Mouse (Mus musculus) heart, postnatal 0 days (tissue): ENCODE data around the gene Fat1. TPM values are rescaled to one million over a fixed set of nuclear protein-coding genes. Genes with fewer than 3 reads are reported as not detected.

Experiments used
- ATAC-seq: fragments of 200-750 bp; cut with Nextera tagmentation; 2 replicates; pipeline ENCODE4 v1.8.0; 2017; ENCODE audit warnings: low read depth, moderate number of reproducible peaks, moderate library complexity; ENCODE audit not compliant: insufficient read depth
- DNase-seq: peaks from one replicate; pipeline ENCODE4 v3.0.0-alpha.2; 2016; ENCODE audit warnings: low spot score
- H3K27ac ChIP-seq: fragments of 300-500 bp; sonication (generic); 2 replicates; pipeline ENCODE4 v1.5.1; 2014; ENCODE audit warnings: low read depth, mild to moderate bottlenecking
- H3K27me3 ChIP-seq: fragments of 300-500 bp; sonication (generic); 2 replicates; pipeline ENCODE4 v1.6.1; 2014; ENCODE audit warnings: low read length, mixed read lengths; ENCODE audit not compliant: control insufficient read depth, insufficient read depth
- H3K36me3 ChIP-seq: fragments of 300-500 bp; sonication (generic); replicated peaks from 2 replicates; pipeline ENCODE4 v1.6.1; 2014; ENCODE audit warnings: low read length, mixed read lengths; ENCODE audit not compliant: control insufficient read depth, insufficient read depth
- H3K4me1 ChIP-seq: fragments of 300-500 bp; sonication (generic); 2 replicates; pipeline ENCODE4 v1.6.1; 2014; ENCODE audit warnings: antibody characterized with exemption; ENCODE audit not compliant: control insufficient read depth, insufficient read depth
- H3K4me2 ChIP-seq: fragments of 300-500 bp; sonication (generic); 2 replicates; pipeline ENCODE4 v1.6.1; 2014; ENCODE audit warnings: low read depth, mild to moderate bottlenecking, low read length, moderate library complexity
- H3K4me3 ChIP-seq: fragments of 300-500 bp; sonication (generic); 2 replicates; pipeline ENCODE4 v1.5.1; 2014; ENCODE audit warnings: low read depth, low read length
- H3K9ac ChIP-seq: fragments of 300-500 bp; sonication (generic); replicated peaks from 2 replicates; pipeline ENCODE4 v1.6.1; 2014; ENCODE audit warnings: low read depth, low read length, mixed read lengths
- H3K9me3 ChIP-seq: fragments of 300-500 bp; sonication (generic); replicated peaks from 2 replicates; pipeline ENCODE4 v1.6.1; 2016; ENCODE audit warnings: low read length; ENCODE audit not compliant: control insufficient read depth
- CTCF ChIP-seq: IDR thresholded peaks from 2 replicates; pipeline ENCODE4 v1.5.1; 2016; ENCODE audit warnings: antibody characterized with exemption, control low read depth, low read depth
- EP300 ChIP-seq: IDR thresholded peaks from 2 replicates; pipeline ENCODE4 v1.6.1; 2016; ENCODE audit warnings: antibody characterized with exemption, low read depth
- WGBS: fragments of 180-500 bp; shearing (Covaris S2); extraction: QIAGEN DNeasy Blood & Tissue Kit; methylation state at CpG from one replicate; pipeline ENCODE4 v1.1.7; 2014; 5-methylcytosine and 5-hydroxymethylcytosine counted together
- polyA plus RNA-seq: library from polyadenylated mRNA; unstranded; fragments of >200 nt; fragmentation: Nextera tagmentation; extraction: Ambion mirVana; gene quantifications from 2 replicates; pipeline ENCODE4 v1.2.1, GENCODE M21; 2015
- total RNA-seq: library from RNA; depleted of rRNA; stranded (reverse); fragments of >200 nt; gene quantifications from 2 replicates; pipeline ENCODE4 v1.2.3, GENCODE M21; 2014; ENCODE audit warnings: low replicate concordance

Fat1 gene
- total and polyA plus RNA-seq, 2 experiments from 2014 or later, result 5.1 to 42.8 TPM

- TF ChIP-seq EP300 (no peak), CTCF (no peak)
- peak overlapping the region; percentile 78 for H3K4me2 ChIP-seq
- H3K9me3 ChIP-seq, result no peaks in the 10 kb centered on the region
- H3K4me1 ChIP-seq, result peaks cover 4% of the 10 kb centered on the region
- DNase-seq, result no peak
- H3K27me3 ChIP-seq, result no peaks in the 10 kb centered on the region
- H3K9ac ChIP-seq, result peak overlapping the region; percentile 73
- no peaks in the 10 kb centered on the region for H3K36me3 ChIP-seq
- ATAC-seq, result no peak
- under 1% methylated on average over 12 of the region's 12 CpGs for WGBS
- peak overlapping the region; percentile 84 for H3K4me3 ChIP-seq
- H3K27ac ChIP-seq, result peak overlapping the region; percentile 88
Observed at GRCm38 (mm10) chr8:44938643-44938979, 3.4 kb downstream of the Fat1 start.

- Histone ChIP-seq H3K9me3 (no peaks in the 10 kb centered on the region), H3K27me3 (no peaks in the 10 kb centered on the region), H3K36me3 (peaks cover 7% of the 10 kb centered on the region), H3K4me2 (no peak overlapping the region), H3K4me3 (no peak overlapping the region), H3K4me1 (peaks cover 3% of the 10 kb centered on the region; the same call in 1 of the 2 replicates), H3K27ac (no peak overlapping the region), H3K9ac (no peak overlapping the region)
- DNase-seq (no peak), ATAC-seq (no peak)
- TF ChIP-seq CTCF (no peak), EP300 (no peak)
- 91% methylated on average over 4 of the region's 4 CpGs for WGBS
Observed at GRCm38 (mm10) chr8:44945577-44945976, 10.3 kb downstream of the Fat1 start.

- H3K4me2 ChIP-seq, result no peak overlapping the region; the same call in 1 of the 2 replicates
Observed at GRCm38 (mm10) chr8:44948597-44948996, 13.3 kb downstream of the Fat1 start.

GRCm38 (mm10) chr8:44960455-44960854, 25.2 kb downstream of the Fat1 start:
- Histone ChIP-seq H3K4me2 (no peak overlapping the region), H3K27ac (peak overlapping the region; percentile 81), H3K27me3 (no peaks in the 10 kb centered on the region), H3K9ac (no peak overlapping the region), H3K4me3 (no peak overlapping the region), H3K4me1 (peaks cover 32% of the 10 kb centered on the region), H3K9me3 (no peaks in the 10 kb centered on the region), H3K36me3 (no peaks in the 10 kb centered on the region)
- WGBS, result 22% methylated on average over 10 of the region's 10 CpGs
- no peak for TF ChIP-seq CTCF
- no peak; the same call in 1 of the 2 replicates for TF ChIP-seq EP300
- ATAC-seq (peak; percentile 80), DNase-seq (no peak)

More at GRCm38 (mm10) chr8:44948597-44948996, 13.3 kb downstream of the Fat1 start:
- Histone ChIP-seq H3K9ac (no peak overlapping the region), H3K4me3 (no peak overlapping the region), H3K4me1 (peaks cover 3% of the 10 kb centered on the region; the same call in 1 of the 2 replicates), H3K27ac (no peak overlapping the region), H3K36me3 (peaks cover 37% of the 10 kb centered on the region), H3K9me3 (no peaks in the 10 kb centered on the region), H3K27me3 (no peaks in the 10 kb centered on the region)
- TF ChIP-seq EP300 (no peak), CTCF (no peak)
- no peak for DNase-seq
- no peak for ATAC-seq
- 62% methylated on average over 9 of the region's 9 CpGs for WGBS

- Histone ChIP-seq H3K4me3 (no peak overlapping the region), H3K36me3 (no peaks in the 10 kb centered on the region), H3K4me2 (no peak overlapping the region), H3K9ac (no peak overlapping the region), H3K9me3 (no peaks in the 10 kb centered on the region), H3K27ac (peak overlapping the region; percentile 81), H3K27me3 (no peaks in the 10 kb centered on the region), H3K4me1 (peaks cover 32% of the 10 kb centered on the region)
- DNase-seq (no peak), ATAC-seq (no peak)
- no peak for TF ChIP-seq CTCF
- WGBS, result 54% methylated on average over 5 of the region's 5 CpGs
Observed at GRCm38 (mm10) chr8:44960906-44961305, 25.7 kb downstream of the Fat1 start.

GRCm38 (mm10) chr8:44961492-44961891, 26.2 kb downstream of the Fat1 start:
- 33% methylated on average over 6 of the region's 6 CpGs for WGBS
- no peak for TF ChIP-seq CTCF
- TF ChIP-seq EP300, result no peak
- H3K27me3 ChIP-seq, result no peaks in the 10 kb centered on the region
- H3K4me3 ChIP-seq, result no peak overlapping the region
- H3K9me3 ChIP-seq, result no peaks in the 10 kb centered on the region
- H3K9ac ChIP-seq, result no peak overlapping the region
- no peaks in the 10 kb centered on the region for H3K36me3 ChIP-seq
- peak overlapping the region; percentile 81 for H3K27ac ChIP-seq
- peak; percentile 45 for ATAC-seq
- peaks cover 32% of the 10 kb centered on the region for H3K4me1 ChIP-seq
- DNase-seq, result peak; percentile 72
- no peak overlapping the region for H3K4me2 ChIP-seq
